Mouse (Mus musculus) urinary bladder, adult 2 months (tissue): Measurements from ENCODE around the gene Hpcal1. TPM values are rescaled to one million over a fixed set of nuclear protein-coding genes. Genes with fewer than 3 reads are reported as not detected.
A peak's percentile ranks its signal among the peaks of the same experiment; 100 is the strongest.
"Not testable (repeated sequence)": the region's sequence is repeated elsewhere in the genome, so short reads cannot be mapped to it uniquely, and the experiment has no call there.

Experiments used
- DNase-seq: peaks from one replicate; pipeline ENCODE4 v3.0.0; 2022; ENCODE audit warnings: low spot score
- polyA plus RNA-seq: library from polyadenylated mRNA; depleted of rRNA; stranded (reverse); fragments of >200 nt; gene quantifications from 2 replicates; pipeline ENCODE4 v1.2.3, GENCODE M21; 2012; rRNA removed

Hpcal1 gene
- polyA plus RNA-seq, 1 experiment, result 52.8 TPM

- DNase-seq, result no peak
Observed at GRCm38 (mm10) chr12:17779093-17779492, 88.4 kb downstream of the Hpcal1 start.

- no peak for DNase-seq
Observed at GRCm38 (mm10) chr12:17789486-17789885, 98.8 kb downstream of the Hpcal1 start.

- DNase-seq, result no peak
Observed at GRCm38 (mm10) chr12:17791111-17791510, 100.5 kb downstream of the Hpcal1 start.

GRCm38 (mm10) chr12:17792756-17793155 is 102.1 kb downstream of the Hpcal1 start:
- no peak for DNase-seq

- DNase-seq, result peak; percentile 38
Observed at GRCm38 (mm10) chr12:17795660-17796278, 105.1 kb downstream of the Hpcal1 start.

GRCm38 (mm10) chr12:17798261-17798660 is 107.6 kb downstream of the Hpcal1 start:
- DNase-seq, result not testable (repeated sequence)

- DNase-seq, result no peak
Observed at GRCm38 (mm10) chr12:17808542-17808941, 117.9 kb downstream of the Hpcal1 start.

- not testable (repeated sequence) for DNase-seq
Observed at GRCm38 (mm10) chr12:17835279-17835678, 144.6 kb downstream of the Hpcal1 start.

Other genes with a start within 250 kb of the Hpcal1 start
- 64.4 and 68.4 TPM in 2 replicates for gene Odc1, start 146.1 kb upstream of the Hpcal1 start, polyA plus RNA-seq